Mouse (Mus musculus) kidney, adult 2 months (tissue): ENCODE measurements at regions not wholly inside any gene's neighbourhood (a gene's known extent, or its start where the extent isn't known, plus 50 kb on each side); places are given as distances from the start of the nearest gene placed in this dataset.

Source experiments
- DNase-seq: peaks from one replicate; pipeline ENCODE4 v3.0.0; 2021
- H3K27ac ChIP-seq: fragments of 200-500 bp; 2 replicates; pipeline ENCODE4 v1.5.1; 2012; ENCODE audit warnings: low read depth, low read length, control low read depth, inconsistent platforms; ENCODE audit not compliant: insufficient read depth
- H3K27me3 ChIP-seq: fragments of 200-500 bp; replicated peaks from 2 replicates; pipeline ENCODE4 v1.6.1; 2012; ENCODE audit warnings: mild to moderate bottlenecking, moderate library complexity, low read length, inconsistent platforms; ENCODE audit not compliant: control insufficient read depth, insufficient read depth
- H3K36me3 ChIP-seq: fragments of 200-500 bp; 2 replicates; pipeline ENCODE4 v1.6.1; 2012; ENCODE audit warnings: mild to moderate bottlenecking, moderate library complexity, low read length, inconsistent platforms; ENCODE audit not compliant: control insufficient read depth, insufficient read depth
- H3K4me1 ChIP-seq: fragments of 200-500 bp; 2 replicates; pipeline ENCODE4 v1.6.1; 2011; ENCODE audit warnings: low read length; ENCODE audit not compliant: control insufficient read depth, insufficient read depth
- H3K4me3 ChIP-seq: fragments of 200-500 bp; 2 replicates; pipeline ENCODE4 v1.5.1; 2011; ENCODE audit warnings: mild to moderate bottlenecking, low read depth, low read length, control low read depth; ENCODE audit not compliant: insufficient read depth
- CTCF ChIP-seq: fragments of 200-500 bp; conservative IDR thresholded peaks from 2 replicates; pipeline ENCODE4 v1.5.1; 2011; ENCODE audit warnings: low read depth, mild to moderate bottlenecking, control low read depth, low read length, moderate library complexity, mixed read lengths; ENCODE audit not compliant: insufficient read depth, insufficient read length
- POLR2A ChIP-seq: fragments of 200-500 bp; IDR thresholded peaks from one replicate; pipeline ENCODE4 v1.6.1; 2011; ENCODE audit warnings: low read depth, low read length, control low read depth
- WGBS: fragments of 180-500 bp; shearing (Covaris S2); methylation state at CpG from one replicate; pipeline ENCODE4 v1.1.7; 2018; 5-methylcytosine and 5-hydroxymethylcytosine counted together

DNA sequence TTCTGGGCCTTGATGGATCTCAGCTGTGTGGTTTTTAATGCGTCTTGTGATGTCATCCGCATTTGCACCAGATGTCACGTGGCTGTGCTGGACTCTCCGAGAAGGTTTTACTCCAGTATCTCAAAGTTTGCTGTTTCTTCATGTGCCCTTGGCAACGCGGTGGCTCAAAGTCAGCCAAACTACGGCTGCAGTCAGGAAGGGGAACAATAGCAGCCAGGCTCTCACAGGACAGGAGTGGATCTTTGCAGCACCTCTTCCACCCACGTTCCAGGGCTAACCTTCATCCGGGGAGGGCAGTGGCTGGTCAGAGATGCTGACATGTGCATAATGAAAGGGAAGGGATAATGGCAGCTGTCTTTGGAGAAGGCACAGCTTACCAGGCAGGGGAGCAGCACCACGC lies 127.6 kb upstream of the Psmd7 start:
- no peak for TF ChIP-seq POLR2A
- no peak for TF ChIP-seq CTCF
- no peak for DNase-seq
- Histone ChIP-seq H3K27me3 (no peaks in the 10 kb centered on the region; the same call in 1 of the 2 replicates), H3K36me3 (no peaks in the 10 kb centered on the region), H3K4me1 (no peaks in the 10 kb centered on the region), H3K4me3 (no peak overlapping the region), H3K27ac (no peak overlapping the region)
- 85% methylated on average over 10 of the region's 10 CpGs for WGBS

DNA sequence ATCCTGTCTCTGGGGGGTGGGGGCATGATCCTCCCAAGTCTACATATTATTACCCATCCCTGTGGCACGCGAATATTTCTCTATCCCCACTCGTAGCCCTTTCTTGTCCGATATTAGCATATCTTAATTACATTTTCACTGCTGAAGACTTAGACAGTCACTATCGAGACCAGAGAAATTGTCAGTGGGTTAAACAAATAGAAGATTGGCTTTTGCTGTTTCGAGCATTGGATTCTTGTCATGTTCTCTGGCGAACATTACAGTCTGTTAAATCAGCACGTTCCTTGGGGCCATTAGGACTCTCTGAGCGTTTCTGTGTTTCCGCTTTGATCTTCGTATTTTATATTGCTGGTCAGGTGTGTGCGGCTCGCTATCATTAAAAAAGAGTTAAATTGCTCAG lies 129.6 kb upstream of the Psmd7 start:
- H3K27me3 ChIP-seq = no peaks in the 10 kb centered on the region; the same call in 1 of the 2 replicates
- H3K27ac ChIP-seq = no peak overlapping the region
- TF ChIP-seq POLR2A (no peak), CTCF (no peak)
- no peaks in the 10 kb centered on the region for H3K36me3 ChIP-seq
- no peak overlapping the region for H3K4me3 ChIP-seq
- no peaks in the 10 kb centered on the region for H3K4me1 ChIP-seq
- 83% methylated on average over 13 of the region's 13 CpGs for WGBS
- DNase-seq = no peak

DNA sequence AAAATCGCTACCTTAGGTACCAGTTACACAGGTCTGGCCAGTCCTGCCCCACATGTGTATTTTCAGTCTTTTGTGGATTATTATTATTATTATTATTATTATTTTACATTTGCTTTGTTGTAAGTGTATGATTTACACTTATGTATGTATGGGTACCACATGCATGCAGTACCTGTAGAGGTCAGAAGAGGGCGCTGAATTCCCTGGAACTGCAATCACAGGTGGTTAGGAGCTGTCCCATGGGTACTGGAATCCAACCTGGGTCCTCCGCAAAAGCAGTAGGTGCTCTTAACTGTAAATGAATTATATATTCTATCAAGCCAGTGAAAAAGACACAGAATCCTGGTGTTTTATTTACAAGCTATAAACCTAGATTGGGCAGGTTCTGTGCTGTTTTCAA lies 131.4 kb upstream of the Psmd7 start:
- Histone ChIP-seq H3K4me1 (no peaks in the 10 kb centered on the region), H3K4me3 (no peak overlapping the region), H3K27ac (no peak overlapping the region), H3K36me3 (no peaks in the 10 kb centered on the region), H3K27me3 (no peaks in the 10 kb centered on the region; the same call in 1 of the 2 replicates)
- 0 out of 2 replicates have a peak, but pooled peaks have one; percentile 19 for TF ChIP-seq CTCF
- TF ChIP-seq POLR2A = no peak
- 68% methylated on average over 3 of the region's 3 CpGs for WGBS
- no peak for DNase-seq

DNA sequence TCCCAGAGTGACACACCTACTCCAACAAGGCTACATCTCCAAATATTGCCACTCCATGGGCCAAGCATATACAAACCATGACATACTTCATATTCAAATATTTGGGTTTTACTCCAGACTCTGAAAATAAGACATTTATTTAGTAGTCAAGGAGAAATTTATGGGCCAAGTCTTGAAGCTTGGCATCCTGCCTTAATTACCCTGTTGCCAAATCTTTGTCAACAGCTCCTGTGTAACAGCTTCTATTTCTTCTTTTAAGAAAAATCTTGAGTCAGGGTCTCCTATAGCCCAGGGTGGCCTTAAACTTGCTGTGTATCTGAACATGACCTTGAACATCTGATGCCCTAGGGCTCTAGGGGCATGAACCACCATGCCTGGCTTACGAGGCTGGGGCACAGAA lies 138.5 kb upstream of the Psmd7 start:
- no peak for DNase-seq
- 85% methylated on average over 1 of the region's 1 CpGs for WGBS
- H3K4me3 ChIP-seq = no peak overlapping the region
- H3K36me3 ChIP-seq = no peaks in the 10 kb centered on the region
- H3K27me3 ChIP-seq = no peaks in the 10 kb centered on the region
- H3K4me1 ChIP-seq = no peaks in the 10 kb centered on the region
- no peak overlapping the region for H3K27ac ChIP-seq
- no peak for TF ChIP-seq POLR2A
- no peak for TF ChIP-seq CTCF

DNA sequence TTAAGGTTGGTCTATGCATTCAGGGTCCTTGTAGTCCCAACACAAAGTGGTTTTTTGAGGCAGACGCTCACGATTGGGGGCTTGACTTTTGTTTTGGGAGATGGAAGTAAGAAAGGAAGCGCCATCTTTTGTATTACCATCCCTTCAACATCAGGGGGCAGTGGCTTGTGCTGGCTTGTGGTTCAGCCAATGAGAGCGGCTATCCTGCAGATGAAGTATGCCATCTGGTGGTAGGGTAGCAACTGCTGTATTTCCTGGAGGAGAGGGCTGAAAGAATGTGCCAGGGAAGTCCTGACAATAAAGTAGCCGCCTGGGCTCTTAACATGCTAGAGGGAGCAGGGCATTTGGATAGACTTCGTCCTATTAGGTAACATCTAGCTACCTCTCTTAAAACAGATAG lies 139.0 kb upstream of the Psmd7 start:
- WGBS = 93% methylated on average over 6 of the region's 6 CpGs
- DNase-seq = no peak
- Histone ChIP-seq H3K36me3 (no peaks in the 10 kb centered on the region), H3K4me1 (no peaks in the 10 kb centered on the region), H3K27me3 (no peaks in the 10 kb centered on the region), H3K27ac (no peak overlapping the region), H3K4me3 (no peak overlapping the region)
- no peak for TF ChIP-seq POLR2A
- peak; percentile 70 for TF ChIP-seq CTCF

DNA sequence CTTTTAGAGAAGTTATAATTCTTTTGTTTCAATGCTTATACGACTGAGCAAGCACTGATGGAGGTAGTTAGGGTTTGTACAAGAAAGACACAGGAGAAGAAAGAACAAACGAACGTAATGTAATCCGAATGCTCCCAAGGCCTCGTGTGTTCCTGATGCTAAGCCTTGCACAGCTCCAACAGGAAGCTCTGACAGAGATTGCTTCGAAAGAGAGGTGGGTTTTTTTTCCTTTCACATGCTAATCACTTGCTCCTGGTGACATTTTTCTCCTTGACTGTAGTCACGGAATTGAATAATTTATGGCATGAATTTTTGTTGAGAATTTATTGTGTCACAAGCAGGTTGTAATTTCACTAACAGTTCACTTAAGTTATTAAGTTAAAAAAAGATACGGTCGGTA lies 150.8 kb upstream of the Psmd7 start:
- Histone ChIP-seq H3K4me3 (no peak overlapping the region), H3K4me1 (no peaks in the 10 kb centered on the region), H3K36me3 (no peaks in the 10 kb centered on the region), H3K27me3 (no peaks in the 10 kb centered on the region), H3K27ac (no peak overlapping the region)
- TF ChIP-seq POLR2A (no peak), CTCF (no peak)
- WGBS = 56% methylated on average over 9 of the region's 9 CpGs
- no peak for DNase-seq

DNA sequence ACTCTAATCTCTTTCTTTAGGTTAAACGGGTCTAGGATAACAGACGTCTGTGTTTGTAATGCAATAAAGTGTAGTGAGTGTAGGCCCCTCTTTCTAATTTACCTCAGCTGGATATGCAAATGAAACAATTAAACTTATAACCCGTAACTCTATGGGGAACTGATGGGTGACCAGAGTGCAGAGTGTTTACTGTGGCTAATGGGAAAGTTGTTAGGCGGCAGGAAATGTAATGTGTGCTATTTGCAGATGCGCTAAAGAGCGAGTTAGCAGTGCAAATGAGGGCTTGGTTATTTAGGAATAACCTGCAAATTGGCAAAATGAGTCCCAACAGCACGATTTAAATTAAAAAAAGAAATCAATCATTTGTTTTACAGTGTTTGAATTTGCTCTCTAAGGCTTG lies 168.8 kb upstream of the Psmd7 start:
- 41% methylated on average over 7 of the region's 7 CpGs for WGBS
- Histone ChIP-seq H3K36me3 (no peaks in the 10 kb centered on the region), H3K4me1 (no peaks in the 10 kb centered on the region), H3K27me3 (no peaks in the 10 kb centered on the region; the same call in 1 of the 2 replicates), H3K27ac (no peak overlapping the region), H3K4me3 (no peak overlapping the region)
- TF ChIP-seq POLR2A = no peak
- no peak for TF ChIP-seq CTCF
- DNase-seq = no peak

DNA sequence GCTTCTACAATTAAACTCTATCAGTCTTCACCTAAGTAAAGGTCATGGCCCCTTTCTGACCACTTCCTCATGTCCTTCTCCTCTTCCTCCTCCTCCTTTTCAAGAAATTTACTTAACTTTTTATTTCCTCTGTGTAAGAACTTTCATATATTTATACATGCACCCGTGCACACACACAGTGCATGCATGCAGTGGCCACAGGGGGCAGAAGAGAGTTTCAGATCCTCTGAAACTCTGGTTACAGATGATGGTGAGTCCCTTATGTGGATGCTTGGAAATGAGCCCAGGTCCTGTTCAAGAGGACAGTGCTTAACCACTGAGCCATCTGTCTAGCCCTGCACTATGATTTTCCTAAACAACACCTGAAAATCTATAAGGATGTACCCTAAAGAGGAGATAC lies 170.4 kb upstream of the Psmd7 start:
- Histone ChIP-seq H3K36me3 (no peaks in the 10 kb centered on the region), H3K27ac (no peak overlapping the region), H3K27me3 (no peaks in the 10 kb centered on the region; the same call in 1 of the 2 replicates), H3K4me3 (no peak overlapping the region), H3K4me1 (no peaks in the 10 kb centered on the region)
- TF ChIP-seq POLR2A = no peak
- 0 out of 2 replicates have a peak, but pooled peaks have one; percentile 25 for TF ChIP-seq CTCF
- 81% methylated on average over 1 of the region's 1 CpGs for WGBS
- DNase-seq = no peak
